ENCODE assay signal across 14 mouse cellular contexts in the genomic region with DNA sequence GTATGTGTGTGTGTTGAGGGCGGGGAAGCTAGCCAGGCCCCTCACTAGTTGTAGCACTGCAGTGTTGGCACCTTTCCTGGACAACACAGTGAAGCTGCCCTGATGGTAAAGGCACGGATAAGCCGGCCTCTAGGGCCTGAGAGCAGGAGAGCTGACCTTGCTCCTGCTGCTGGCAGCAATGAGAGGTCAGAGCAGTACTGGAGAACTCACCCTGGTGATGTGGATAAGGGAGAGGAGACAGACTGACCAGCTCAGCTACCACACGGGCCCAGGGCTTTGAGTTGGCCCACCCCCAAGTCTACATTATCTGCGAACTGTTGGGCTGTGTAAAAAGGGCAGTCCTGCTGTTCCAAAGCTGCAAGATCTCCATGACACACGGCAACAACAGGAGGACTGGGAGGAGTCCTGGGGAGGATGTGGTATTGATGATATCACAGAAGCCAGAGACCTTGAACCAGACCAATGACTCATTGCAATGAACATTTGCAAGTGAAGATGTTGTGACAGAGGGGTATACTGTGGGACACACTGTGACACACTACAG.
A peak's percentile ranks its signal among the peaks of the same experiment; 100 is the strongest.
DNase-seq lines count a peak whose midpoint lies in the region; ATAC-seq lines count a peak whose summit lies in the region.
"Had no signal": no experiment of that assay in that cellular context is flagged by ENCODE, and none has a peak within 500 bp of the region (broad histone marks: within the 10 kb centered on the region; RNA-seq: fewer than 3 reads in every experiment).

No protein-coding gene starts in this region.

- H3K36me3 ChIP-seq in heart, embryonic 11.5 days (ENCODE audit: control insufficient read depth, insufficient read depth, low read length), result no peaks in the 10 kb centered on the region
- no peaks in the 10 kb centered on the region for H3K36me3 ChIP-seq in lung, embryonic 15.5 days
- H3K36me3 ChIP-seq: embryonic facial prominence, embryonic 12.5 days; kidney, embryonic 15.5 days had no signal

- intact Hi-C loops in heart, postnatal 14 days (cut with DNase I), result no loop called here
- intact Hi-C loops in gastrocnemius, postnatal 14 days (cut with DNase I; ENCODE audit: low total_unique reads), result no loop called here

- 0 out of 2 replicates have a peak overlapping the region, but pooled peaks have one; percentile 34 for H3K9ac ChIP-seq in heart, embryonic 11.5 days (ENCODE audit: low read depth, low read length)
- no peak overlapping the region for H3K9ac ChIP-seq in lung, embryonic 15.5 days
- H3K9ac ChIP-seq: embryonic facial prominence, embryonic 12.5 days; kidney, embryonic 15.5 days had no signal

- no peak overlapping the region for H3K4me2 ChIP-seq in heart, embryonic 11.5 days
- H3K4me2 ChIP-seq in lung, embryonic 15.5 days, result no peak overlapping the region
- H3K4me2 ChIP-seq: embryonic facial prominence, embryonic 12.5 days; kidney, embryonic 15.5 days had no signal

- 42% methylated on average over 6 of the region's 6 CpGs for WGBS in heart, embryonic 11.5 days (ENCODE audit: insufficient replicate concordance)
- WGBS in lung, embryonic 15.5 days, result 54% methylated on average over 6 of the region's 6 CpGs

- no peaks in the 10 kb centered on the region for H3K9me3 ChIP-seq in heart, embryonic 11.5 days (replicated peaks; ENCODE audit: control insufficient read depth, low read length)
- H3K9me3 ChIP-seq in lung, embryonic 15.5 days, result no peaks in the 10 kb centered on the region
- H3K9me3 ChIP-seq: embryonic facial prominence, embryonic 12.5 days; kidney, embryonic 15.5 days had no signal

- no peak overlapping the region for H3K27ac ChIP-seq in heart, embryonic 11.5 days (ENCODE audit: low read depth, low read length)
- H3K27ac ChIP-seq in lung, embryonic 15.5 days, result no peak overlapping the region
- H3K27ac ChIP-seq: embryonic facial prominence, embryonic 12.5 days; kidney, embryonic 15.5 days had no signal

- no peak overlapping the region for H3K4me3 ChIP-seq in heart, embryonic 11.5 days (ENCODE audit: low read depth, low read length)
- no peak overlapping the region for H3K4me3 ChIP-seq in lung, embryonic 15.5 days
- H3K4me3 ChIP-seq: embryonic facial prominence, embryonic 12.5 days; kidney, embryonic 15.5 days had no signal

- H3K4me1 ChIP-seq in heart, embryonic 11.5 days (ENCODE audit: control insufficient read depth, insufficient read depth, low read length), result peaks cover 14% of the 10 kb centered on the region
- H3K4me1 ChIP-seq in lung, embryonic 15.5 days, result no peaks in the 10 kb centered on the region
- H3K4me1 ChIP-seq: kidney, embryonic 15.5 days had no signal

- no peak for DNase-seq in heart, postnatal 14 days
- no peak for DNase-seq in lung, postnatal 10 days
- DNase-seq in adrenal gland, adult 2 months, result peak; percentile 80
- DNase-seq in gastrocnemius, postnatal 14 days, result no peak
- DNase-seq in right cerebral cortex, adult 2 months (ENCODE audit: low spot score in 2 of 2), result no peak
- DNase-seq: layer of hippocampus, adult 9-11 months; lung, postnatal 14 days; thymus, adult 18-20 months had no signal

- H3K27me3 ChIP-seq in heart, embryonic 11.5 days (ENCODE audit: control insufficient read depth, insufficient read depth, low read length), result no peaks in the 10 kb centered on the region
- no peaks in the 10 kb centered on the region for H3K27me3 ChIP-seq in lung, embryonic 15.5 days
- H3K27me3 ChIP-seq: embryonic facial prominence, embryonic 12.5 days; kidney, embryonic 15.5 days had no signal

- no peak for ATAC-seq in heart, embryonic 11.5 days (replicated peaks; ENCODE audit: insufficient number of reproducible peaks, low FRiP score, low TSS enrichment)
- 0 out of 2 replicates have a peak, but pooled peaks have one; percentile 9 for ATAC-seq in lung, embryonic 15.5 days (ENCODE audit: borderline replicate concordance, extremely low read depth, low FRiP score, low TSS enrichment)
- peak; percentile 56 for ATAC-seq in megakaryocyte, adult 5-6 weeks (ENCODE audit: poor library complexity, severe bottlenecking)
- ATAC-seq: forebrain, embryonic 16.5 days had no signal
